ENCODE assay signal across 10 mouse cellular contexts in genomic region chr2:128189691-128190090, GRCm38 (mm10).
DNase-seq lines count a peak whose midpoint lies in the region; ATAC-seq lines count a peak whose summit lies in the region.
"Had no signal": no experiment of that assay in that cellular context is flagged by ENCODE, and none has a peak within 500 bp of the region (broad histone marks: within the 10 kb centered on the region; RNA-seq: fewer than 3 reads in every experiment).

No protein-coding gene starts in this region.

- H3K9me3 ChIP-seq in lung, embryonic 15.5 days, result no peaks in the 10 kb centered on the region
- no peaks in the 10 kb centered on the region for H3K9me3 ChIP-seq in megakaryocyte, embryonic 14.5 days
- no peaks in the 10 kb centered on the region for H3K9me3 ChIP-seq in kidney, embryonic 14.5 days (ENCODE audit: control insufficient read depth, low read length)
- H3K9me3 ChIP-seq in forebrain, embryonic 12.5 days, result no peaks in the 10 kb centered on the region
- H3K9me3 ChIP-seq: heart, embryonic 12.5 days had no signal

- H3K4me2 ChIP-seq in lung, embryonic 15.5 days, result 0 out of 2 replicates have a peak overlapping the region, but pooled peaks have one; percentile 9
- no peak overlapping the region for H3K4me2 ChIP-seq in kidney, embryonic 14.5 days (replicated peaks; ENCODE audit: low read depth, low read length)
- no peak overlapping the region for H3K4me2 ChIP-seq in forebrain, embryonic 12.5 days
- H3K4me2 ChIP-seq: heart, embryonic 12.5 days had no signal

- ATAC-seq in lung, embryonic 15.5 days (ENCODE audit: borderline replicate concordance, extremely low read depth, low FRiP score, low TSS enrichment), result no peak
- ATAC-seq in activated CD4-positive, CD25-positive, alpha-beta regulatory T cell, adult 4 months, result peak; percentile 44
- ATAC-seq in granulocyte monocyte progenitor cell, adult 5-6 weeks (replicated peaks; ENCODE audit: poor library complexity, severe bottlenecking), result peak; percentile 69
- ATAC-seq in kidney, embryonic 14.5 days (ENCODE audit: low FRiP score, low TSS enrichment), result no peak
- no peak for ATAC-seq in forebrain, embryonic 12.5 days (ENCODE audit: low FRiP score)

- 30% methylated on average over 10 of the region's 10 CpGs for WGBS in lung, embryonic 15.5 days
- 48% methylated on average over 10 of the region's 10 CpGs for WGBS in kidney, embryonic 14.5 days
- WGBS in forebrain, embryonic 12.5 days, result 74% methylated on average over 10 of the region's 10 CpGs

- H3K4me1 ChIP-seq in lung, embryonic 15.5 days, result peaks cover 14% of the 10 kb centered on the region
- peaks cover 14% of the 10 kb centered on the region for H3K4me1 ChIP-seq in megakaryocyte, embryonic 14.5 days
- no peaks in the 10 kb centered on the region for H3K4me1 ChIP-seq in kidney, embryonic 14.5 days (ENCODE audit: control insufficient read depth, insufficient read depth, low read length)
- H3K4me1 ChIP-seq in forebrain, embryonic 12.5 days, result no peaks in the 10 kb centered on the region

- H3K4me3 ChIP-seq in lung, embryonic 15.5 days, result no peak overlapping the region
- H3K4me3 ChIP-seq in megakaryocyte, embryonic 14.5 days (replicated peaks), result peak overlapping the region; percentile 79
- H3K4me3 ChIP-seq in kidney, embryonic 14.5 days (ENCODE audit: low read length), result no peak overlapping the region
- H3K4me3 ChIP-seq in forebrain, embryonic 12.5 days (replicated peaks), result no peak overlapping the region
- H3K4me3 ChIP-seq: heart, embryonic 12.5 days had no signal

- no peak for DNase-seq in lung, postnatal 14 days
- no peak for DNase-seq in adrenal gland, adult (ENCODE audit: inconsistent age in 2 of 2, low spot score in 1 of 2)
- DNase-seq: right cerebral cortex, postnatal 14 days had no signal

- H3K27ac ChIP-seq in lung, embryonic 15.5 days, result no peak overlapping the region
- H3K27ac ChIP-seq in kidney, embryonic 14.5 days (ENCODE audit: low read depth, low read length), result no peak overlapping the region
- H3K27ac ChIP-seq in forebrain, embryonic 12.5 days, result no peak overlapping the region

- no peaks in the 10 kb centered on the region for H3K27me3 ChIP-seq in lung, embryonic 15.5 days
- peaks cover 33% of the 10 kb centered on the region for H3K27me3 ChIP-seq in megakaryocyte, embryonic 14.5 days (replicated peaks)
- H3K27me3 ChIP-seq in kidney, embryonic 14.5 days (ENCODE audit: control insufficient read depth, insufficient read depth, low read length), result no peaks in the 10 kb centered on the region
- no peaks in the 10 kb centered on the region for H3K27me3 ChIP-seq in forebrain, embryonic 12.5 days
- H3K27me3 ChIP-seq: heart, embryonic 12.5 days had no signal

- H3K36me3 ChIP-seq in lung, embryonic 15.5 days, result no peaks in the 10 kb centered on the region
- no peaks in the 10 kb centered on the region for H3K36me3 ChIP-seq in megakaryocyte, embryonic 14.5 days (replicated peaks; ENCODE audit: low read length)
- H3K36me3 ChIP-seq in kidney, embryonic 14.5 days (ENCODE audit: control insufficient read depth, insufficient read depth, low read length), result no peaks in the 10 kb centered on the region
- no peaks in the 10 kb centered on the region for H3K36me3 ChIP-seq in forebrain, embryonic 12.5 days (replicated peaks)
- H3K36me3 ChIP-seq: heart, embryonic 12.5 days had no signal

- H3K9ac ChIP-seq in lung, embryonic 15.5 days, result no peak overlapping the region
- H3K9ac ChIP-seq in kidney, embryonic 14.5 days (ENCODE audit: low read depth, low read length), result no peak overlapping the region
- H3K9ac ChIP-seq in forebrain, embryonic 12.5 days, result no peak overlapping the region
- H3K9ac ChIP-seq: heart, embryonic 12.5 days had no signal

Comparison
In these comparisons a context has a peak if more than half of its experiments do, and no peak if none do; other contexts are left out.
1. ATAC-seq: peak in activated CD4-positive, CD25-positive, alpha-beta regulatory T cell, adult 4 months (single experiment) and granulocyte monocyte progenitor cell, adult 5-6 weeks (single experiment); none in lung, embryonic 15.5 days (single experiment), kidney, embryonic 14.5 days (single experiment) and forebrain, embryonic 12.5 days (single experiment).